Mouse (Mus musculus) lung, postnatal 10 days (tissue): ENCODE measurements at regions not wholly inside any gene's neighbourhood (a gene's known extent, or its start where the extent isn't known, plus 50 kb on each side); places are given as distances from the start of the nearest gene placed in this dataset.

ENCODE experiments used
- DNase-seq: peaks from one replicate; pipeline ENCODE4 v3.0.0; 2021

DNA sequence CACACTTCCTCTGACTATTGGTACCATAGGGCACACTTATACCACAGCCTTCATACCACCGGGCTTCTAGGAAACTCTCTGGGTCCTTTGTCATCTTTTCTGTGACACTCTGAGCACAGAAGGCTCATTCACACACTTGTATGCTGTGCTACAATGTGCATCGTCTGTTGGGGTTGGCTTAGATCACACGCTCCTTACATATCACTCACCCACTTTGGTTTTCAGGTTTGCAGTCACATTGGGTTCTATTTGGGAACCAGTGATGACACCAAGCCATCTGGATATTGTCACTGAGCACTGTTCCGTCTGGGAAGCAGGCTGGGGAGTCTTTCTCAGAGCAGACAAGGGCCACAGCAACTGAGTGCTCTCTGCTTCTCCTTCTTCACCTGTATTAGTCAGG, 74.1 kb upstream of the Vldlr start:
- no peak for DNase-seq

DNA sequence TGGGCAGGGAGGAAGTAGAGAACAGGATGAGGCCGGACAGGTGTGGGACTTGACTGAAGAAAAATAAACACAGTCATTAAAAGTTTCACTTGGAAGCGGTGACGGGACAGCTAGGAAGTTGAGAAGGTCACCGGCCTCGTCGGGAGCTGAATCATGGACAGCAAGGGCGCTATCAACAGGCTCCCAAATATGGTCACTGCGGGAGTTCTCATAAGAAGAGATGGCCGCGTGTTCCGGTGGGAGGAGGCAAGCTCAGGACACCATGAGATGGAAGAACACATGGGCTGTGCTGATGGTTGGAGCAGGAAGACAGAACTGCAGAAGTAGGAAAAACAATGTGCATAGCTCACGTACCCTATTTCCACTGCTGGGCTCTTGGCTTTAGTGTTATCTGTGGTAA, 68.9 kb upstream of the Vldlr start:
- DNase-seq = peak; percentile 37

DNA sequence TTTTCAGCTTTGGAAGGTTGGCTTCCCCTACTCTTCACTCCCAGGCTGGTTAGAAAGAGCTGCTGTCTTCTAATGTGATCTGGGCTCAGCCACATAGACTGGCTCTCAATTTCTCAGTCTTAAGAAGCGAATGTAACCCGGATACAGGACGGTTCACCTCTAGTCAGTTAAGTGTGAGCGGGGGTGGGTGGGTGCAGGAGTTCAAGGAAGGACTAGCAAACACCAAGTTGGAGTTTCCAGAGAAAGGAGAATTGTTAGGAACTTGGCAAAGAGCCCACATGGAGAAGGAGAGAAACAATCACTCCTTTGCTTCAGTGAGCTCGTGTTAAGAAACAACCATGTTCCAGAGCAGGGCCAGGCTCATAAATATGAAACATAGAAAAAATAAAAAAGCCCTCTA, 68.0 kb upstream of the Vldlr start:
- DNase-seq = no peak

DNA sequence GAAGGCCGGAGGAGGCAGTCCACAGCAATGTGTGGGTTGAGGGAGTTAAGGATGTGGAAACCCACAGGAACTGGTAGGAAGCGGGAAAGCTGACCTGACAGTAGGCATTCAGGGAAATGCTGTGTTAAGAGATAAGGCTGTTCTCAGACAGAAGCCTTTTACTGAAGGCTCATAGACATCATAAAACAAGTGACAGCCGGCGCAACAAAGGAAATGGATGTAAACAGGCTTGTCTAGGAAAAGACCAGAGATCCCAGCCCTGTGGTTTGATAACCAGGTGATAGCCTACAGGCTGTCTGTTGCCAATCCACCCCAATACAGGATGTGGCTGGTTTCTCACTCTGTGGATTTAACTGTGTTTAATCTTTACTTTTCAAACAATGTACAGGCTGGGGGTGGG, 66.7 kb upstream of the Vldlr start:
- DNase-seq = no peak

DNA sequence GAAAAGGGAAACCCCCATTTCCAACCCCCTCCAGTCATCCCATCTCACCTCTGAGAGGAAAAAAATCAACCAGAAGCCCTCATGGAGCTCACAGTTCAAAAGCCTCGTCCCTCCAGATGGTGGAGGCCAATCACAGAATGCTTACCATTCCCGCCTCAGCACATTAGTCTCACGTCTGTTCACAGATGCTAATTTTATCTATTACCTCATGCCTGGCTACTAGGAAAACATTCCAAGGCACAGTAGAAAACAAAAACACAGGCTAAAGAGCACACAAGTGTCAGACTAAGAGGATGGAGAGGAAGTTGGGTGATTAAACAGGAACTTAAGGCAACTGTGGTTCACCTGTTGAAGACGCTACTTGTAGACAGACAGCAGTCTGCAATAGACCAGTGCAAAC, 54.4 kb upstream of the Vldlr start:
- no peak for DNase-seq
